Mouse (Mus musculus) spleen, embryonic (tissue): Measurements from ENCODE around the gene Ubtfl1.
"Not testable (repeated sequence)": the region's sequence is repeated elsewhere in the genome, so short reads cannot be mapped to it uniquely, and the experiment has no call there.

ENCODE experiments used
- CTCF ChIA-PET: fragments of 350-600 bp; sonication (Branson Sonifier 250); formaldehyde crosslinking; loops from one replicate; lab custom pipeline; 2022; lab: Charles Lee

The Ubtfl1 gene

GRCm38 (mm10) chr9:18404118-18404517 is at the start of gene Ubtfl1:
TSS of gene Ubtfl1 (plus strand) at chr9:18404418.
- CTCF ChIA-PET, result no interaction called here

- CTCF ChIA-PET, result not testable (repeated sequence)
Measured at GRCm38 (mm10) chr9:18373026-18373425, 31.2 kb upstream of the Ubtfl1 start.

- CTCF ChIA-PET, result no interaction called here
Measured at GRCm38 (mm10) chr9:18385782-18386181, 18.4 kb upstream of the Ubtfl1 start.

GRCm38 (mm10) chr9:18399629-18400028 is 4.6 kb upstream of the Ubtfl1 start:
- CTCF ChIA-PET, result no interaction called here

- CTCF ChIA-PET, result not testable (repeated sequence)
Measured at GRCm38 (mm10) chr9:18402895-18403294, 1.3 kb upstream of the Ubtfl1 start, which contains the start of gene Naalad2. TSS of gene Naalad2 (minus strand) at chr9:18402995.

- CTCF ChIA-PET, result not testable (repeated sequence)
Measured at GRCm38 (mm10) chr9:18412371-18412770, 8.2 kb downstream of the Ubtfl1 start.

- CTCF ChIA-PET, result no interaction called here
Measured at GRCm38 (mm10) chr9:18430354-18430753, 26.1 kb downstream of the Ubtfl1 start, which contains the start of gene Mbd3l2. TSS of gene Mbd3l2 (plus strand) at chr9:18430654.

- CTCF ChIA-PET, result no interaction called here
Measured at GRCm38 (mm10) chr9:18431687-18432086, 27.5 kb downstream of the Ubtfl1 start.

- CTCF ChIA-PET, result no interaction called here
Measured at GRCm38 (mm10) chr9:18456520-18456919, 52.3 kb downstream of the Ubtfl1 start.
